Mouse (Mus musculus) embryonic fibroblast, embryonic 13.5 days (primary cell): Measurements from ENCODE around the gene Rabgap1l.

ENCODE experiments used
- CTCF ChIP-seq: IDR thresholded peaks from 2 replicates; pipeline ENCODE4 v1.5.1; 2011; ENCODE audit warnings: mild to moderate bottlenecking, control low read depth, low read length, moderate library complexity, borderline replicate concordance; ENCODE audit not compliant: insufficient read depth
- POLR2A ChIP-seq: IDR thresholded peaks from 2 replicates; pipeline ENCODE4 v1.6.1; 2011; ENCODE audit warnings: low read depth, mild to moderate bottlenecking, control low read depth, low read length, moderate library complexity

- TF ChIP-seq CTCF = no peak
- TF ChIP-seq POLR2A = no peak
These were observed 481.1 kb downstream of the Rabgap1l start for GRCm38 (mm10) chr1:160311861-160312260.
